Mouse (Mus musculus) adrenal gland, postnatal 4 days (tissue): Measurements from ENCODE around the gene Gpr3. TPM values are rescaled to one million over a fixed set of nuclear protein-coding genes. Genes with fewer than 3 reads are reported as not detected.

Source experiments
- DNase-seq, 2 experiments: peaks; one replicate each; pipeline ENCODE4 v3.0.0; 2021 to 2022; ENCODE audit warnings: low spot score in 2 of 2, mixed read lengths in 2 of 2
- long read RNA-seq, 2 experiments: library from polyadenylated mRNA; stranded (forward); transcript quantifications; one replicate each; pipeline ENCODE4 v2.0.0; 2021
- total RNA-seq, 2 experiments: library from RNA; stranded (reverse); gene quantifications; 2 replicates each; pipeline ENCODE4 v1.2.3; 2021

Gpr3 gene
- under 1 TPM in 1 of 2 experiments, not detected in 1; 0.31 TPM for total RNA-seq
- long read RNA-seq, experiment 1: 0 reads
- long read RNA-seq, experiment 2: 0 reads

GRCm38 (mm10) chr4:133211751-133212561 is at the start of gene Gpr3, which contains the start of gene Cd164l2:
TSS of gene Gpr3 (minus strand) at chr4:133212536.
TSS of gene Cd164l2 (plus strand) at chr4:133212131.
- no peak for DNase-seq

GRCm38 (mm10) chr4:133261641-133262374 is 49.5 kb upstream of the Gpr3 start:
- no peak for DNase-seq

GRCm38 (mm10) chr4:133257798-133258408 is 45.6 kb upstream of the Gpr3 start:
- DNase-seq: no peak

GRCm38 (mm10) chr4:133257230-133257629 is 44.9 kb upstream of the Gpr3 start:
- DNase-seq: no peak

GRCm38 (mm10) chr4:133256820-133257219 is 44.5 kb upstream of the Gpr3 start:
- no peak for DNase-seq

- no peak for DNase-seq
Observed at GRCm38 (mm10) chr4:133255392-133255791, 43.1 kb upstream of the Gpr3 start.

- no peak for DNase-seq
Observed at GRCm38 (mm10) chr4:133253412-133253811, 41.1 kb upstream of the Gpr3 start.

- no peak for DNase-seq
Observed at GRCm38 (mm10) chr4:133252089-133252488, 39.8 kb upstream of the Gpr3 start.

- DNase-seq: no peak
Observed at GRCm38 (mm10) chr4:133251214-133251613, 38.9 kb upstream of the Gpr3 start.

- peak; percentile 67 to 75 for DNase-seq
Observed at GRCm38 (mm10) chr4:133250609-133251008, 38.3 kb upstream of the Gpr3 start.

- DNase-seq: no peak
Observed at GRCm38 (mm10) chr4:133247806-133248449, 35.6 kb upstream of the Gpr3 start.

- no peak for DNase-seq
Observed at GRCm38 (mm10) chr4:133247072-133247471, 34.7 kb upstream of the Gpr3 start.

- DNase-seq: no peak
Observed at GRCm38 (mm10) chr4:133244289-133244688, 32.0 kb upstream of the Gpr3 start.

- DNase-seq: no peak
Observed at GRCm38 (mm10) chr4:133243538-133243937, 31.2 kb upstream of the Gpr3 start.

GRCm38 (mm10) chr4:133242710-133243109 is 30.4 kb upstream of the Gpr3 start:
- DNase-seq: no peak

- DNase-seq: no peak
Observed at GRCm38 (mm10) chr4:133241910-133242309, 29.6 kb upstream of the Gpr3 start.

- DNase-seq: peak; percentile 80 to 87
Observed at GRCm38 (mm10) chr4:133240934-133241908, 28.9 kb upstream of the Gpr3 start.

- DNase-seq: peak; percentile 53 to 69
Observed at GRCm38 (mm10) chr4:133240490-133240921, 28.2 kb upstream of the Gpr3 start, which contains the start of gene Map3k6. TSS of gene Map3k6 (plus strand) at chr4:133240818.

GRCm38 (mm10) chr4:133237911-133238310 is 25.6 kb upstream of the Gpr3 start:
- no peak for DNase-seq

GRCm38 (mm10) chr4:133235415-133235814 is 23.1 kb upstream of the Gpr3 start:
- no peak for DNase-seq
